Mouse (Mus musculus) stomach, postnatal 0 days (tissue): ENCODE results near the gene Glipr1. TPM values are rescaled to one million over a fixed set of nuclear protein-coding genes. Genes with fewer than 3 reads are reported as not detected.

Experiments
- ATAC-seq: fragments of 200-750 bp; cut with Nextera tagmentation; 2 replicates; pipeline ENCODE4 v1.8.0; 2017; ENCODE audit not compliant: low FRiP score, low TSS enrichment
- DNase-seq: peaks from one replicate; pipeline ENCODE4 v3.0.0-alpha.2; 2016; ENCODE audit warnings: low spot score
- H3K27ac ChIP-seq: fragments of 300-500 bp; sonication (generic); replicated peaks from 2 replicates; pipeline ENCODE4 v1.5.1; 2014; ENCODE audit warnings: mild to moderate bottlenecking, control low read depth
- H3K27me3 ChIP-seq: fragments of 300-500 bp; sonication (generic); 2 replicates; pipeline ENCODE4 v1.6.1; 2014; ENCODE audit warnings: low read length; ENCODE audit not compliant: control insufficient read depth, insufficient read depth
- H3K36me3 ChIP-seq: fragments of 300-500 bp; sonication (generic); 2 replicates; pipeline ENCODE4 v1.6.1; 2014; ENCODE audit warnings: low read length, mixed read lengths; ENCODE audit not compliant: control insufficient read depth, insufficient read depth
- H3K4me1 ChIP-seq: fragments of 300-500 bp; sonication (generic); replicated peaks from 2 replicates; pipeline ENCODE4 v1.6.1; 2014; ENCODE audit warnings: antibody characterized with exemption; ENCODE audit not compliant: control insufficient read depth, insufficient read depth
- H3K4me2 ChIP-seq: fragments of 300-500 bp; sonication (generic); replicated peaks from 2 replicates; pipeline ENCODE4 v1.6.1; 2014; ENCODE audit warnings: low read depth, mild to moderate bottlenecking, control low read depth, moderate library complexity
- H3K4me3 ChIP-seq: fragments of 300-500 bp; sonication (generic); 2 replicates; pipeline ENCODE4 v1.5.1; 2014; ENCODE audit warnings: low read depth, low read length, control low read depth
- H3K9ac ChIP-seq: fragments of 300-500 bp; sonication (generic); 2 replicates; pipeline ENCODE4 v1.6.1; 2014; ENCODE audit warnings: mild to moderate bottlenecking, low read length, control low read depth, mixed read lengths
- H3K9me3 ChIP-seq: fragments of 300-500 bp; sonication (generic); 2 replicates; pipeline ENCODE4 v1.6.1; 2016; ENCODE audit warnings: low read length; ENCODE audit not compliant: control insufficient read depth
- CTCF ChIP-seq: IDR thresholded peaks from 2 replicates; pipeline ENCODE4 v1.5.1; 2016; ENCODE audit warnings: antibody characterized with exemption, low read depth, mild to moderate bottlenecking, moderate library complexity
- EP300 ChIP-seq: optimal IDR thresholded peaks from 2 replicates; pipeline ENCODE3; 2016; ENCODE audit warnings: antibody characterized with exemption
- WGBS: fragments of 180-500 bp; shearing (Covaris S2); extraction: QIAGEN DNeasy Blood & Tissue Kit; methylation state at CpG from one replicate; pipeline ENCODE4 v1.1.7; 2014; 5-methylcytosine and 5-hydroxymethylcytosine counted together
- polyA plus RNA-seq: library from polyadenylated mRNA; unstranded; fragments of >200 nt; fragmentation: Nextera tagmentation; extraction: Ambion mirVana; gene quantifications from 2 replicates; pipeline ENCODE4 v1.2.1, GENCODE M21; 2015

Glipr1 gene
- polyA plus RNA-seq, 1 experiment from 2014 or later: 16.0 TPM

GRCm38 (mm10) chr10:111977584-111977983, 24.8 kb downstream of the Glipr1 start:
- H3K4me2 ChIP-seq: no peak overlapping the region
- H3K36me3 ChIP-seq: peaks cover 9% of the 10 kb centered on the region; the same call in 1 of the 2 replicates
- peak; percentile 96 for TF ChIP-seq CTCF
- TF ChIP-seq EP300: no peak
- no peak overlapping the region for H3K27ac ChIP-seq
- no peak overlapping the region for H3K4me3 ChIP-seq
- no peaks in the 10 kb centered on the region for H3K9me3 ChIP-seq
- WGBS: 38% methylated on average over 5 of the region's 5 CpGs
- H3K27me3 ChIP-seq: no peaks in the 10 kb centered on the region
- ATAC-seq: 0 out of 2 replicates have a peak, but pooled peaks have one; percentile 22
- H3K4me1 ChIP-seq: 0 out of 2 replicates have a peak, but pooled peaks cover 3% of the 10 kb centered on the region
- H3K9ac ChIP-seq: no peak overlapping the region
- DNase-seq: peak; percentile 68

DNA sequence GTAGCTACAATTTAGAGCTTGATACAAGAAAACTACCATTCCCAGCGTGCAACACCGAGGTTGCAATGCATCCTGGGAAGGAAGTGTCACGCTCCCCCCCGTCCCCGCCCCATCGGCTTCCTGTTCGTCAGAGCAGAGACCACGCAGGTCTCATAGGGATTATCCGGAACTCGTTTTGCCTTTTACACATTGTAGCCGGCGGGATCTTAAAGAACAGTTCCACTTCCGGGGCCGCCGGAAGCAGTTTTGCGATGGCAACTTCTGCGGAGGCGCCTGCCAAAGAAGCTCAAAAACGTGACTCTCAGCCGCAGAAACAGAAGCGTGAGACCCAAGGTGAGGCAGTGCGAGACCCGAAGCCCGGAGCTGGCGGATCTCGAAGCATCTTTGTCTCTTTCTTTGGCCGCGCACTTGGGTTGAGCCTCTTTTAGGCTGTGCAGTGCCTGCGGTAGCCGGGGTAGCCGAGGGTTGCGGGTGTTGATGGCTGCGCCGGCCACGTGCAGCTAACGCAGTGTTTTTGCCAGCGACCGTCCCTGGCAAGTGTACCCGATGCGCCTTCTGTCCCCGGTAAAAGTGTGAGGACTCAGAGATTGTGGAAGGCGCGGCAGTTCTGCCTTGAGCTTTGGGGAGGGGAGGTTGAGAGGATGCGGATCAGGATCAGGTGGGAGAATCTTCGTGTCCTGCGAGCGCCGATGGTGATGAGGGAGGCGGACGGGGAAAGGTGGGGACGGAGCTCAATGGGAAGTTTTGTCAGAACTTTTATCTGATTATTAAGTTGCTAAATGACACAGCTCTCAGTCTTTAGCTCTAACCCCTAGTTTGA, 29.7 kb downstream of the Glipr1 start, which contains the start of gene Krr1:
TSS of gene Krr1 (plus strand) at position 123 of the 820 bp plus-strand sequence.
- DNase-seq: peak; percentile 98
- peak within 1 kb of the TSS; percentile 86 for H3K9ac ChIP-seq
- H3K9me3 ChIP-seq: no peaks in the 10 kb centered on the region
- TF ChIP-seq CTCF: no peak
- TF ChIP-seq EP300: peak; percentile 77
- H3K36me3 ChIP-seq: no peaks in the 10 kb centered on the region
- 1% methylated on average over 51 of the region's 51 CpGs for WGBS
- H3K27me3 ChIP-seq: no peaks in the 10 kb centered on the region
- peak within 1 kb of the TSS; percentile 76 for H3K27ac ChIP-seq
- peak within 1 kb of the TSS; percentile 80 for H3K4me2 ChIP-seq
- H3K4me1 ChIP-seq: 0 out of 2 replicates have a peak, but pooled peaks cover 3% of the 10 kb centered on the region
- ATAC-seq: peak; percentile 99
- peak within 1 kb of the TSS; percentile 82 for H3K4me3 ChIP-seq

GRCm38 (mm10) chr10:111971929-111972328, 30.5 kb downstream of the Glipr1 start:
- H3K27ac ChIP-seq: no peak overlapping the region
- 0 out of 2 replicates have a peak overlapping the region, but pooled peaks have one; percentile 14 for H3K4me2 ChIP-seq
- 82% methylated on average over 3 of the region's 3 CpGs for WGBS

DNA sequence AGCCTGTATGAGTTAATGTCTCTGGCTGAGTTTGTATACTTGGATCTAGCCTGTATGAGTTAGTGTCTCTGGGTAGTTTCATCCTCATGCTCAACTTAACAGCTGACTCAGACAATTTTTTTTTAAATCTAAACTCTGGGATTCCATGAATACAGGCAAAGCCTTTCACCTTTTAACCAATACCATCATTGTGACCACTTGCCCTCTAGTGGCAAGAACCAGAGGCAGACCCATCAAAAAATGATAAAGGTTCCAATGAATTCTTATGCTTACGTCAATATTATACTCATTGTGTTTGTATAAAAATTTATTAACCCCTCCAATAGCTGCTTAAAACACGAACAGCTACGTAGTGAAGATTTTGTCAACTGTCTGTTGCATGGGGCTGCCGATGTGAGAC, 36.0 kb downstream of the Glipr1 start:
- Histone ChIP-seq H3K36me3 (no peaks in the 10 kb centered on the region), H3K4me3 (no peak overlapping the region), H3K4me2 (no peak overlapping the region), H3K27ac (no peak overlapping the region), H3K9ac (no peak overlapping the region), H3K4me1 (no peaks in the 10 kb centered on the region), H3K27me3 (no peaks in the 10 kb centered on the region), H3K9me3 (no peaks in the 10 kb centered on the region)
- TF ChIP-seq EP300: no peak
- TF ChIP-seq CTCF: peak; percentile 63
- 41% methylated on average over 4 of the region's 4 CpGs for WGBS
- no peak for ATAC-seq
- no peak for DNase-seq

More at GRCm38 (mm10) chr10:111971929-111972328, 30.5 kb downstream of the Glipr1 start:
- no peak overlapping the region for H3K9ac ChIP-seq
- ATAC-seq (no peak), DNase-seq (no peak)
- H3K36me3 ChIP-seq: no peaks in the 10 kb centered on the region
- TF ChIP-seq EP300: no peak
- TF ChIP-seq CTCF: no peak
- H3K9me3 ChIP-seq: no peaks in the 10 kb centered on the region
- no peak overlapping the region for H3K4me3 ChIP-seq
- no peaks in the 10 kb centered on the region for H3K27me3 ChIP-seq
- H3K4me1 ChIP-seq: 0 out of 2 replicates have a peak, but pooled peaks cover 3% of the 10 kb centered on the region

DNA sequence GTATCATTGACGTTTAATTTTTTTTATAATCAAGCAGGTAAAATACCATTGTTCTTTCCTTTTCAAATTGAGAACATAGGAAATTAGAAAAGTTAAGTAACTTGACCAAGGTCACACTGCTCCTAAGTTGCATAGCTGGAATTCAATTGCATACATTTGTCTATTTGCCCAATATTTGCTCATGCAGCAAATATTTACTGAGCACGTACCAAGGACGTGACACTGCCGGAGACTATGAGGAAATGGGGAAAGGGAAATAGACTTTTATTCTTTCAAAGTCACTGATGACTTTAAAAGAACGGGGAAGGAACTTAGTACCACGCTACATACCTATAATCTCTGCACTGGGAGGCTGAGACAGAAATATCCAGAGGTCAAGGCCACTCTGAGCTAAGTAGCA, 42.0 kb downstream of the Glipr1 start:
- Histone ChIP-seq H3K27me3 (no peaks in the 10 kb centered on the region), H3K27ac (no peak overlapping the region), H3K9ac (no peak overlapping the region), H3K36me3 (no peaks in the 10 kb centered on the region), H3K9me3 (no peaks in the 10 kb centered on the region), H3K4me2 (no peak overlapping the region), H3K4me3 (no peak overlapping the region), H3K4me1 (no peaks in the 10 kb centered on the region)
- TF ChIP-seq CTCF (no peak), EP300 (no peak)
- DNase-seq: no peak
- 35% methylated on average over 6 of the region's 6 CpGs for WGBS
- peak; percentile 82 for ATAC-seq

GRCm38 (mm10) chr10:111959353-111959752, 43.1 kb downstream of the Glipr1 start:
- Histone ChIP-seq H3K27me3 (no peaks in the 10 kb centered on the region), H3K27ac (no peak overlapping the region), H3K4me1 (no peaks in the 10 kb centered on the region), H3K9ac (no peak overlapping the region), H3K36me3 (no peaks in the 10 kb centered on the region), H3K4me2 (no peak overlapping the region), H3K4me3 (no peak overlapping the region), H3K9me3 (no peaks in the 10 kb centered on the region)
- TF ChIP-seq CTCF (no peak), EP300 (no peak)
- 80% methylated on average over 2 of the region's 2 CpGs for WGBS
- DNase-seq (no peak), ATAC-seq (0 out of 2 replicates have a peak, but pooled peaks have one; percentile 13)
